Mouse (Mus musculus) heart, adult 9 months (tissue): ENCODE measurements around the gene Pdzd4.

Source experiments
- DNase-seq, 2 experiments: peaks; one replicate each; pipeline ENCODE4 v3.0.0; 2022; ENCODE audit warnings: low spot score in 2 of 2

The Pdzd4 gene

DNA sequence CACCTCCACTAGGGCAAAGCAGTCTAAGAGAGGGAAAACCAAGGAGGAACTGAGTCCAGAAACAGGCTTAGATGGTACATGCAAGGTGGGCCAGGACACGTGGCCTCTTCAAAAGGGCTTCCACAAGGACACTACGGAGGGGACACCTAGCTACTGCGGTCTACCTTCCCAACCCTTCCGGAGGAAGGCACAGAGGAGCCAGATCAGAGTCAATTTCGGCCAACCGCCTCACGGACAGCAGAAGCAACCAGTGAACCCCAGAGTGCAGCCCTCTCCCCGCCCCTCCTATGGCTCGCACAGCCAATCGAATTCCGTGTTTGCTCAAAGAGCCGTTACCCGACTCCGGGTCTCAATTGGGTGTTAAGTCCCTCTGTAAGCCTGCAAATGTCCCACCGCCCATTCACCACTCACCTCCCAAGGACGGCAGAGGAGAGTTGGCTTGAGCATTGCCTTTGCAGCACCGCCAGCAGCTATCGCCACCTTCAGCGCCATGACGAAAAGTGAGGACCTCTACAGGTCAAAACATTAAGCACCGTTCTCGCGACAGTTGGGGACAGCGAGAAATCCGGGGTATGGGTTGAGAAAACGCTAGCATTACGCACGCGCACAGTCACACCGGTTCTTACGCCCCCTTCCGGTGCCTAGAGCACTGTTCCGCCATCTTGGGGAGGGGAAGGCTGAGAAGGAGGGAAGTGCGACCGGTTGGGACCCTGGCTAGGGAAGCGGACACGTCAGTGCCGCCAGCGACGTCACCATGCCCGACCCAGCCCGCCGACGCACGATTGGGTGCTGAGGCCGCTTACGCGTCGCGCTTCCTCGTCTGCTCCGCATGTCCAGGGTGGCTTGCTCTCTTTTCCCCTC lies 38.2 kb downstream of the Pdzd4 start, which contains the start of the genes Idh3g and Ssr4:
Gene Idh3g, minus strand, starts transcription at position 534 of the 861 bp plus-strand sequence.
Gene Ssr4, plus strand, starts transcription at position 665 of the 861 bp plus-strand sequence.
- DNase-seq, result peak; percentile 94 to 95

GRCm38 (mm10) chrX:73785666-73786065 lies 39.1 kb downstream of the Pdzd4 start:
- peak in 1 of 2 experiments; percentile 7 for DNase-seq

DNA sequence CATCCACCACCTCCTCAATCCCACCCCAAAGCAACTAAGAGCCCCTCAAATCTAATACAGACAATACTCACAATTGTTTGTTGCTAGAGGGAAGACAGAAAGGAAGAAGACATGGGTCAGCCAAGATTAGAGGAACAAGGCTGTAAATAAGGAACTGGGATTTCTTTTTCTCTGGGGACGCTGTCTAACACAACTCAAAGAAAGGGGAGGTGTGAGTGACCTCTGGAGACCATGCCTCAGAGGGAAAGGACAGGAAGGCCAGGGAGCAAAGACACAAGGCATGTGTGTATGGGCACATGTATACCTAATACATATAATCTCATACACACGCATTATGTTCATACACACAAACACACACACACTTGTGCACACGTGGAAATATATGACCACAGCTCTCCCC lies 42.5 kb downstream of the Pdzd4 start:
- DNase-seq, result no peak

- peak; percentile 34 to 39 for DNase-seq
These were observed 49.8 kb downstream of the Pdzd4 start for GRCm38 (mm10) chrX:73774802-73775483.

DNA sequence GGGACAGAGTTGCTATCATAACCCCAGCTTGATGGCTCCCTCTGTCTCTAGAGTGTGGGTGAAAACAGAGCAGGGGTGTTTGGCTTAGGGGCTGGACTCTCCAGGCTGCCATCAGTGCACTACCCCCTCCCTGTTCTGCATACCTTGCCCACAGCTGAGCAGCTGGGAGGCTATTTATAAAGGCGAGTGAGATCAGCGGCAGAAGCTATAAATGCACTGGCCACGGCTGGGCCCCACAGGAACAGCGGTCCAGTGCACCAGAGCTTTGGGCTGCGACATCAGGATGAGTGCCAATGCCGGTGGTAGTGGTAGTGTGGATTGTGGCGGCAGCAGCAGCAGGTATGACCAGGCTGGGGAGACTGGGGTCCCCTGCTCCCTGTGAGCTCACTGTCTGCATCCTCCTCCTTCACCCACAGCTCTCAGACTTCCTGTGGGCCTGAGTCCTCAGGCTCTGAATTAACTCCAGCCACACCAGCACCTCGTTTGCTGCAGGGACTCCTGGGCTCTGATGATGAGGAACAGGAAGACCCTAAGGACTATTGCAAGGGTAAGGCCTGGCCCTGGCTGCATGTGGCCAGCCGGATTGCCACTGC lies 50.5 kb downstream of the Pdzd4 start, which contains the start of gene Srpk3:
Gene Srpk3, plus strand, starts transcription at position 238 of the 593 bp plus-strand sequence.
- DNase-seq, result peak; percentile 44 to 51

GRCm38 (mm10) chrX:73767267-73767666 lies 57.5 kb downstream of the Pdzd4 start:
- DNase-seq, result no peak

DNA sequence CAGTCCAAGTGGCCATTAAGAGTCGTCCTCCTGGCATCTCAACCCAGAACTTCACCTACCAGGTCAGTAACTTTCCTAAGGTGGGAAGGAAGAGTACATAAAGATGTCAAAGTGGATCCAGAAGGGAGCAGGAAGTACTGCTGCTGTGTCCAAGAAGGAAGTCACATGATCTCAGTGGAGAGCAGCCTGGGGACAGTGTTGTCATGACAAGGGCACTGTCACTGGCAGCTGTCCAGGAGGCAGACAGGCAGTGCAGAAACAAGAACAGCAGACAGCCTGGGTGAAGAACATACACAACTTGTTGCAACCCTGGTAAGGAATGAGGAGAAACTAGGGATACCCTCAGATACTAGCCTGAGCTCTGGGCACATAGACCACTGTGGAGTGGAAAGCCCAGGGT lies 59.5 kb downstream of the Pdzd4 start:
- peak; percentile 56 to 62 for DNase-seq

GRCm38 (mm10) chrX:73758611-73759290 lies 66.0 kb downstream of the Pdzd4 start:
- DNase-seq, result no peak

- DNase-seq, result no peak
These were observed 68.2 kb downstream of the Pdzd4 start, which contains the start of gene Plxnb3 for GRCm38 (mm10) chrX:73756334-73757140. Gene Plxnb3 (plus strand): TSS chrX:73757090.

DNA sequence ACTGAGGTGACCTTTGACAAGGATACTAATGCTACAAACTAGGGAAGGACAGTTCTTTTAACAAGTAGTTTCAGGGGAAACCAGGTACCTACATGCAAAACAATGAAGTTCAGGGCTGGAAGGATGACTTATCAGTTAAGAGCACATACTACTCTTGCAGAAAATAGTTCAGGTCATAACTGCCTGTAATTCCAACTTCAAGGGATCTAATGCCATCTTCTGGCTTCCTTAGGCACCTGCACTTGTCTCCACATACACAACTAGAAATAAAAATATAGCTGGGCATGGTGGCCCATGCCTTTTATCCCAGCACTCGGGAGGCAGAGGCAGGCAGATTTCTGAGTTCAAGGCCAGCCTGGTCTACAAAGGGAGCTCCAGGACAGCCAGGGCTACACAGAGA lies 75.8 kb downstream of the Pdzd4 start:
- DNase-seq, result no peak

- no peak for DNase-seq
These were observed 79.8 kb downstream of the Pdzd4 start for GRCm38 (mm10) chrX:73744774-73745481.
